Mouse (Mus musculus) myocyte (in vitro differentiated cells): ENCODE measurements at regions not wholly inside any gene's neighbourhood (a gene's known extent, or its start where the extent isn't known, plus 50 kb on each side); places are given as distances from the start of the nearest gene placed in this dataset.
A peak's percentile ranks its signal among the peaks of the same experiment; 100 is the strongest.

ENCODE experiments used
- H3K27me3 ChIP-seq: one replicate; pipeline ENCODE4 v1.6.1; 2011; ENCODE audit not compliant: control insufficient read depth, insufficient read depth, insufficient read length
- H3K36me3 ChIP-seq: one replicate; pipeline ENCODE4 v1.6.1; 2011; ENCODE audit not compliant: control insufficient read depth, insufficient read depth
- H3K4me2 ChIP-seq: one replicate; pipeline ENCODE4 v1.6.1; 2011; ENCODE audit warnings: low read depth, control low read depth
- H3K4me3 ChIP-seq: one replicate; pipeline ENCODE4 v1.5.1; 2011; ENCODE audit warnings: mild to moderate bottlenecking, control low read depth, moderate library complexity
- H3K79me2 ChIP-seq: one replicate; pipeline ENCODE4 v1.6.1; 2011; ENCODE audit not compliant: control insufficient read depth, insufficient read depth
- H3ac ChIP-seq: one replicate; pipeline ENCODE4 v1.6.1; 2011; ENCODE audit not compliant: control insufficient read depth, insufficient read length
- CEBPB ChIP-seq: IDR thresholded peaks from 2 replicates; pipeline ENCODE4 v1.6.1; 2011; ENCODE audit warnings: mild to moderate bottlenecking, moderate library complexity; ENCODE audit not compliant: poor library complexity, insufficient read depth, severe bottlenecking
- E2F4 ChIP-seq: IDR thresholded peaks from one replicate; pipeline ENCODE4 v1.6.1; 2011; ENCODE audit warnings: mild to moderate bottlenecking, control low read depth, moderate library complexity; ENCODE audit not compliant: insufficient read depth
- MAX ChIP-seq: IDR thresholded peaks from one replicate; pipeline ENCODE4 v1.6.1; 2011; ENCODE audit warnings: low read depth, mild to moderate bottlenecking, control low read depth
- MYOD1 ChIP-seq, 3 experiments: IDR thresholded peaks; one replicate each; pipeline ENCODE4 v1.6.1; 2011; ENCODE audit warnings: control low read depth in 2 of 3, low read depth in 2 of 3, mild to moderate bottlenecking in 2 of 3, moderate library complexity in 1 of 3; ENCODE audit not compliant: insufficient read length in 2 of 3, control insufficient read depth in 1 of 3
- MYOG ChIP-seq, 3 experiments: IDR thresholded peaks; one replicate each; pipeline ENCODE4 v1.6.1; 2011; ENCODE audit warnings: control low read depth in 2 of 3, low read depth in 2 of 3, mild to moderate bottlenecking in 2 of 3; ENCODE audit not compliant: insufficient read length in 2 of 3, control insufficient read depth in 1 of 3, insufficient read depth in 1 of 3
- POLR2A ChIP-seq: IDR thresholded peaks from one replicate; pipeline ENCODE4 v1.6.1; 2011; ENCODE audit warnings: low read depth, mild to moderate bottlenecking, control low read depth, moderate library complexity; ENCODE audit not compliant: insufficient read length
- POLR2AphosphoS2 ChIP-seq: IDR thresholded peaks from one replicate; pipeline ENCODE4 v1.6.1; 2011; ENCODE audit warnings: low read depth, control low read depth; ENCODE audit not compliant: insufficient read length
- REST ChIP-seq: IDR thresholded peaks from one replicate; pipeline ENCODE4 v1.6.1; 2011; ENCODE audit warnings: mild to moderate bottlenecking, control low read depth, moderate library complexity; ENCODE audit not compliant: insufficient read depth, insufficient read length
- SRF ChIP-seq: IDR thresholded peaks from one replicate; pipeline ENCODE4 v1.6.1; 2011; ENCODE audit warnings: low read depth; ENCODE audit not compliant: control insufficient read depth, insufficient read length
- TCF12 ChIP-seq: IDR thresholded peaks from one replicate; pipeline ENCODE4 v1.6.1; 2011; ENCODE audit warnings: mild to moderate bottlenecking, control low read depth; ENCODE audit not compliant: poor library complexity, insufficient read depth, severe bottlenecking
- TCF3 ChIP-seq: IDR thresholded peaks from one replicate; pipeline ENCODE4 v1.6.1; 2011; ENCODE audit warnings: low read depth, control low read depth; ENCODE audit not compliant: insufficient read length
- USF1 ChIP-seq: IDR thresholded peaks from one replicate; pipeline ENCODE4 v1.6.1; 2011; ENCODE audit warnings: low read depth, mild to moderate bottlenecking, control low read depth, moderate library complexity

DNA sequence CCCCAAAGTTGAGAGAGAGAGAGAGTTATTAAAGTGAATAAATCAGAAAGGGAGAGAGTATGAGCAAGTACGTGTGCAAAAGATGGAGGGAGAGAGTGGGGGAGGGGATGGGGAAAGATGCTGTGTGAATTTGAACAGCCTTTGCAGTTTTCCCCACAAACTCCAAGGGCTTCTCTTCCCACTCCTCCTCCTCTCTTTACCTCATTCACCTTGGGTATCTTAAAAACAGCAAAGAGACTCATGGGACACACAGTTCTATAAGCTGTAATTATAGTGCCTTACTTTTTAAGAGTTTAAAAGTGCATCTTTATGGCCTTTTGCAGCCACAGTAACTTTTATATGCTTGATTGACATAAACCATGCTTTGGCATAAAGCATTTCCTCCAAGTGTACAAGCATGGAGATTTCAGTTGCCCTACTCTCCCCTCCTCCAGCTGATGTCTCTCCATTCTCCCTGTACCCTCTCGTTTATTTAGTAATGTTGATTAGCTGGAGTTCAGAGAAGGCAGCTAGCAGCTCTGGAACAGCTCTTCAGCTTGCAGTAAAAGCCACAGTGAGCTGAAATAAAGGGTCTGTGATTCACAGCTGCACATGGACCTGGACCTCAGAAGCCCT is 156.7 kb downstream of the Tbx18 start:
- Histone ChIP-seq H3K4me3 (no peak overlapping the region), H3K27me3 (no peaks in the 10 kb centered on the region), H3K36me3 (no peaks in the 10 kb centered on the region), H3K79me2 (no peaks in the 10 kb centered on the region), H3ac (no peak overlapping the region), H3K4me2 (no peak overlapping the region)
- TF ChIP-seq SRF (no peak), MYOD1 (IDR thresholded peaks at IDR 0.05; ENCODE audit: control insufficient read depth in 1 of 3, insufficient read length in 2 of 3, low read depth in 2 of 3) (no peak), MAX (no peak), POLR2A (no peak), TCF12 (no peak), USF1 (no peak)

DNA sequence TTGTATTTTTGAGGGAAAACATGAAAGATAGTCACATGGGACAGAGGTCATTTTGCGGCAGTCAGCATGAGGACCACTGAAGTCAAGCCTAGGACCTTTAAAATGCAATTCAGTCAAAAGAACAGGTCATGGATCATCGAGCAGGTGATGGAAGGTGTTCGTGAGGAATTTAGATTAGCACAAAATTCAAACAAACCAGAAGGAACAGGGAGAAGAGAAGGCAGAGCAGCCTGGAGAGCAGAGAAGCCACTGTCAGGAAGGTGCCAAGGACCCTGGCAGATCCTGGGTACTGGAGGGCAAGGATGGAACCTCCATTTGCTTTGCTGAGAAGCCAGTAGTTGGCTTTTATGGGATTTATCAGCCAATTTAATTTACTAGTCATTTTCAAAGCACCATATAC is 167.8 kb downstream of the Tbx18 start:
- Histone ChIP-seq H3K4me3 (no peak overlapping the region), H3ac (no peak overlapping the region), H3K4me2 (no peak overlapping the region), H3K27me3 (no peaks in the 10 kb centered on the region), H3K36me3 (no peaks in the 10 kb centered on the region), H3K79me2 (no peaks in the 10 kb centered on the region)
- TF ChIP-seq SRF (no peak), MYOD1 (IDR thresholded peaks at IDR 0.05; ENCODE audit: control insufficient read depth in 1 of 3, insufficient read length in 2 of 3, low read depth in 2 of 3) (no peak), POLR2AphosphoS2 (no peak), TCF12 (no peak), CEBPB (no peak), MAX (no peak), E2F4 (no peak), MYOG (IDR thresholded peaks at IDR 0.05; ENCODE audit: control insufficient read depth in 1 of 3, insufficient read depth in 1 of 3, insufficient read length in 2 of 3, low read depth in 2 of 3) (no peak), TCF3 (no peak), REST (no peak), USF1 (no peak), POLR2A (no peak)

- Histone ChIP-seq H3K4me3 (no peak overlapping the region), H3K27me3 (no peaks in the 10 kb centered on the region), H3K36me3 (no peaks in the 10 kb centered on the region), H3ac (no peak overlapping the region), H3K4me2 (no peak overlapping the region), H3K79me2 (no peaks in the 10 kb centered on the region)
- TF ChIP-seq MAX = no peak
- no peak for TF ChIP-seq MYOD1 (IDR thresholded peaks at IDR 0.05; ENCODE audit: control insufficient read depth in 1 of 3, insufficient read length in 2 of 3, low read depth in 2 of 3)
- no peak for TF ChIP-seq POLR2A
- no peak for TF ChIP-seq MYOG (IDR thresholded peaks at IDR 0.05; ENCODE audit: control insufficient read depth in 1 of 3, insufficient read depth in 1 of 3, insufficient read length in 2 of 3, low read depth in 2 of 3)
- no peak for TF ChIP-seq E2F4
- no peak for TF ChIP-seq REST
- TF ChIP-seq POLR2AphosphoS2 = no peak
- TF ChIP-seq USF1 = no peak
- no peak for TF ChIP-seq TCF3
- TF ChIP-seq SRF = no peak
- TF ChIP-seq TCF12 = no peak
- no peak for TF ChIP-seq CEBPB
These were observed 168.3 kb downstream of the Tbx18 start for GRCm38 (mm10) chr9:87562796-87563195.

- no peak overlapping the region for H3K4me3 ChIP-seq
- H3ac ChIP-seq = no peak overlapping the region
- no peaks in the 10 kb centered on the region for H3K27me3 ChIP-seq
- no peaks in the 10 kb centered on the region for H3K36me3 ChIP-seq
- peak overlapping the region; percentile 60 for H3K4me2 ChIP-seq
- no peak for TF ChIP-seq REST
- TF ChIP-seq E2F4 = no peak
- TF ChIP-seq TCF3 = no peak
- TF ChIP-seq USF1 = peak; percentile 56
- TF ChIP-seq MYOD1 (IDR thresholded peaks at IDR 0.05; ENCODE audit: control insufficient read depth in 1 of 3, insufficient read length in 2 of 3, low read depth in 2 of 3) = no peak
- TF ChIP-seq POLR2AphosphoS2 = no peak
- TF ChIP-seq TCF12 = no peak
- no peak for TF ChIP-seq SRF
- no peaks in the 10 kb centered on the region for H3K79me2 ChIP-seq
These were observed 173.2 kb downstream of the Tbx18 start for GRCm38 (mm10) chr9:87557841-87558240.

DNA sequence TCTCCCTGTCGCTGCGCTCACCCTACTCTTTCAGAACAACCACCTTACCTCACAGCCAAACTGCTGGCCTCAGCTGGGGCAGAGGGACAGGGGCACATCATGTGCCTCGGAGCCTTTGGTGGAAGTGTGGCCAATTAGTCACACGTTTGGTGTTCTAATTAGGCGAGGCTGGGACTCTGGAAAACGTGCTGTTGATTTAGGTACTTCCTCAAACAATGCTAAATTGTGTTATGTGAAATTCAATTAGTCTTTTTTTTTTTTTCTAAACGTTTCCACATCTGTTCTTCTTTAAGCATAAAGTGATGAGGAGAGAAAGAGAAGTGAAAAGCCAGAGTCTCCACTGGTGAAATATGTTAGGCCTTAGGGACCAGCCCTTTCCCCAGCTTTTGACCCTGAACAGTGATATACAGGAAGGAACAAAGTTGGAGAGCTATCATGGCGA is 174.1 kb downstream of the Tbx18 start:
- H3K79me2 ChIP-seq = no peaks in the 10 kb centered on the region

More for the DNA sequence above, 174.1 kb downstream of the Tbx18 start:
- TF ChIP-seq TCF12 = no peak
- no peak for TF ChIP-seq MAX
- no peak for TF ChIP-seq USF1
- no peak for TF ChIP-seq CEBPB
- no peak for TF ChIP-seq POLR2AphosphoS2
- no peak for TF ChIP-seq MYOD1 (IDR thresholded peaks at IDR 0.05; ENCODE audit: control insufficient read depth in 1 of 3, insufficient read length in 2 of 3, low read depth in 2 of 3)
- TF ChIP-seq E2F4 = no peak
- TF ChIP-seq TCF3 = no peak
- Histone ChIP-seq H3K4me2 (no peak overlapping the region), H3K36me3 (no peaks in the 10 kb centered on the region), H3K4me3 (no peak overlapping the region), H3ac (no peak overlapping the region), H3K27me3 (no peaks in the 10 kb centered on the region)
